In genomic region chr13:41753114-41753513, GRCm38 (mm10) we compare ENCODE assay signal across 26 mouse cellular contexts.
DNase-seq lines count a peak whose midpoint lies in the region; ATAC-seq and TF ChIP-seq lines count a peak whose summit lies in the region.
"Had no signal": no experiment of that assay in that cellular context is flagged by ENCODE, and none has a peak within 500 bp of the region (broad histone marks: within the 10 kb centered on the region; RNA-seq: fewer than 3 reads in every experiment).

No protein-coding gene starts in this region.

- no peak for TF ChIP-seq EP300 in heart, adult 2 months (IDR thresholded peaks at IDR 0.05; ENCODE audit: insufficient read depth, low read depth, low read length)

- H3K27ac ChIP-seq in heart, adult 2 months = no peak overlapping the region
- H3K27ac ChIP-seq in heart, embryonic 12.5 days (ENCODE audit: poor library complexity, severe bottlenecking) = no peak overlapping the region
- no peak overlapping the region for H3K27ac ChIP-seq in midbrain, embryonic 11.5 days (ENCODE audit: low read depth, low read length)
- H3K27ac ChIP-seq in midbrain, embryonic 15.5 days = no peak overlapping the region
- H3K27ac ChIP-seq: embryonic facial prominence, embryonic 10.5 days; embryonic facial prominence, embryonic 13.5 days; forebrain, embryonic 12.5 days; forebrain, embryonic 15.5 days; heart, embryonic 15.5 days; hindbrain, embryonic 12.5 days; hindbrain, embryonic 15.5 days had no signal

- WGBS in heart, adult 2 months = 52% methylated on average over 5 of the region's 5 CpGs
- WGBS in heart, embryonic 12.5 days = 29% methylated on average over 5 of the region's 5 CpGs
- WGBS in midbrain, embryonic 11.5 days = 87% methylated on average over 5 of the region's 5 CpGs
- 86% methylated on average over 5 of the region's 5 CpGs for WGBS in midbrain, embryonic 15.5 days

- no peak overlapping the region for H3K9ac ChIP-seq in heart, adult 2 months (ENCODE audit: low read depth, low read length)
- no peak overlapping the region for H3K9ac ChIP-seq in heart, embryonic 12.5 days
- no peak overlapping the region for H3K9ac ChIP-seq in midbrain, embryonic 11.5 days (ENCODE audit: low read length)
- no peak overlapping the region for H3K9ac ChIP-seq in midbrain, embryonic 15.5 days
- H3K9ac ChIP-seq: embryonic facial prominence, embryonic 13.5 days; forebrain, embryonic 12.5 days; forebrain, embryonic 15.5 days; heart, embryonic 15.5 days; hindbrain, embryonic 12.5 days; hindbrain, embryonic 15.5 days had no signal

- no peak overlapping the region for H3K4me3 ChIP-seq in heart, adult 2 months
- no peak overlapping the region for H3K4me3 ChIP-seq in heart, embryonic 12.5 days
- no peak overlapping the region for H3K4me3 ChIP-seq in midbrain, embryonic 11.5 days (ENCODE audit: low read depth, low read length)
- no peak overlapping the region for H3K4me3 ChIP-seq in midbrain, embryonic 15.5 days
- H3K4me3 ChIP-seq: embryonic facial prominence, embryonic 10.5 days; embryonic facial prominence, embryonic 13.5 days; erythroblast, embryonic 14.5 days; forebrain, embryonic 12.5 days; forebrain, embryonic 15.5 days; heart, embryonic 15.5 days; hindbrain, embryonic 12.5 days; hindbrain, embryonic 15.5 days had no signal

- DNase-seq in heart, adult 11 months = peak; percentile 67
- no peak for DNase-seq in heart, adult 2 months
- no peak for DNase-seq in heart, adult 9 months (ENCODE audit: low spot score in 2 of 2)
- DNase-seq in heart, postnatal 4 days = peak; percentile 25
- no peak for DNase-seq in heart, postnatal 36 days
- DNase-seq in midbrain, embryonic 11.5 days (ENCODE audit: low spot score, missing footprints) = peak; percentile 23
- DNase-seq: adrenal gland, adult 8-10 months; adrenal gland, postnatal 25 days; cerebellum, adult 11-12 months; cerebellum, adult 8-10 months; cerebellum, postnatal 10 days; cerebellum, postnatal 36 days; embryo, embryonic 11 days; gastrocnemius, postnatal 25 days had no signal

- no peak for TF ChIP-seq POLR2A in heart, adult 2 months (IDR thresholded peaks at IDR 0.05; ENCODE audit: insufficient read depth, low read depth, low read length)

- no peaks in the 10 kb centered on the region; the same call in 1 of the 2 replicates for H3K9me3 ChIP-seq in heart, embryonic 12.5 days (replicated peaks)
- H3K9me3 ChIP-seq in midbrain, embryonic 11.5 days (ENCODE audit: control insufficient read depth, low read length) = no peaks in the 10 kb centered on the region
- no peaks in the 10 kb centered on the region for H3K9me3 ChIP-seq in midbrain, embryonic 15.5 days
- H3K9me3 ChIP-seq: embryonic facial prominence, embryonic 10.5 days; embryonic facial prominence, embryonic 13.5 days; forebrain, embryonic 12.5 days; forebrain, embryonic 15.5 days; heart, embryonic 15.5 days; hindbrain, embryonic 12.5 days; hindbrain, embryonic 15.5 days had no signal

- no peaks in the 10 kb centered on the region for H3K79me2 ChIP-seq in heart, adult 2 months (replicated peaks; ENCODE audit: control insufficient read depth, insufficient read depth, low read length)

- no peak overlapping the region for H3K4me2 ChIP-seq in heart, embryonic 12.5 days
- no peak overlapping the region for H3K4me2 ChIP-seq in midbrain, embryonic 11.5 days
- no peak overlapping the region for H3K4me2 ChIP-seq in midbrain, embryonic 15.5 days
- H3K4me2 ChIP-seq: embryonic facial prominence, embryonic 13.5 days; forebrain, embryonic 12.5 days; forebrain, embryonic 15.5 days; heart, embryonic 15.5 days; hindbrain, embryonic 12.5 days; hindbrain, embryonic 15.5 days had no signal

- no peaks in the 10 kb centered on the region for H3K27me3 ChIP-seq in heart, adult 2 months (ENCODE audit: control insufficient read depth, insufficient read depth, low read length)
- H3K27me3 ChIP-seq in heart, embryonic 12.5 days (replicated peaks) = no peaks in the 10 kb centered on the region
- H3K27me3 ChIP-seq in midbrain, embryonic 11.5 days (ENCODE audit: control insufficient read depth, insufficient read depth, low read length) = no peaks in the 10 kb centered on the region
- H3K27me3 ChIP-seq in midbrain, embryonic 15.5 days (replicated peaks) = no peaks in the 10 kb centered on the region
- H3K27me3 ChIP-seq: embryonic facial prominence, embryonic 13.5 days; forebrain, embryonic 12.5 days; forebrain, embryonic 15.5 days; heart, embryonic 15.5 days; hindbrain, embryonic 12.5 days; hindbrain, embryonic 15.5 days had no signal

- H3K4me1 ChIP-seq in heart, adult 2 months (ENCODE audit: control insufficient read depth, insufficient read depth, low read length) = no peaks in the 10 kb centered on the region
- peaks cover 25% of the 10 kb centered on the region for H3K4me1 ChIP-seq in heart, embryonic 12.5 days (replicated peaks)
- no peaks in the 10 kb centered on the region for H3K4me1 ChIP-seq in midbrain, embryonic 11.5 days (ENCODE audit: control insufficient read depth, insufficient read depth, low read length)
- no peaks in the 10 kb centered on the region for H3K4me1 ChIP-seq in midbrain, embryonic 15.5 days
- H3K4me1 ChIP-seq: embryonic facial prominence, embryonic 10.5 days; embryonic facial prominence, embryonic 13.5 days; forebrain, embryonic 15.5 days; hindbrain, embryonic 12.5 days; hindbrain, embryonic 15.5 days had no signal

- TF ChIP-seq CTCF in heart, adult 2 months (IDR thresholded peaks at IDR 0.05) = no peak

- intact Hi-C loops in heart, adult 2 months (cut with DNase I) = no loop called here
- intact Hi-C loops in heart, postnatal 36 days (cut with DNase I) = no loop called here

- 0 out of 2 replicates have a peak, but pooled peaks have one; percentile 42 for ATAC-seq in heart, embryonic 12.5 days (ENCODE audit: insufficient number of reproducible peaks, low FRiP score)
- no peak for ATAC-seq in midbrain, embryonic 11.5 days (ENCODE audit: low FRiP score)
- ATAC-seq in midbrain, embryonic 15.5 days (replicated peaks) = no peak
- ATAC-seq: activated CD4-positive, CD25-positive, alpha-beta regulatory T cell, adult 4 months; forebrain, embryonic 15.5 days; intestine, postnatal 0 days had no signal

- H3K36me3 ChIP-seq in heart, adult 2 months (ENCODE audit: control insufficient read depth, insufficient read depth, low read length) = no peaks in the 10 kb centered on the region
- no peaks in the 10 kb centered on the region for H3K36me3 ChIP-seq in heart, embryonic 12.5 days
- H3K36me3 ChIP-seq in midbrain, embryonic 11.5 days (ENCODE audit: control insufficient read depth, insufficient read depth, low read length) = no peaks in the 10 kb centered on the region
- no peaks in the 10 kb centered on the region for H3K36me3 ChIP-seq in midbrain, embryonic 15.5 days (replicated peaks)
- H3K36me3 ChIP-seq: embryonic facial prominence, embryonic 10.5 days; embryonic facial prominence, embryonic 13.5 days; forebrain, embryonic 12.5 days; forebrain, embryonic 15.5 days; heart, embryonic 15.5 days; hindbrain, embryonic 12.5 days; hindbrain, embryonic 15.5 days had no signal

Comparison
In these comparisons a context has a peak if more than half of its experiments do, and no peak if none do; other contexts are left out.
1. DNase-seq: peak in heart, adult 11 months (single experiment), heart, postnatal 4 days (single experiment) and midbrain, embryonic 11.5 days (single experiment); none in heart, adult 2 months (0 of 2), heart, adult 9 months (0 of 2) and heart, postnatal 36 days (0 of 2).